Mouse (Mus musculus): Measurements from ENCODE around the gene Dnah10.

DNA sequence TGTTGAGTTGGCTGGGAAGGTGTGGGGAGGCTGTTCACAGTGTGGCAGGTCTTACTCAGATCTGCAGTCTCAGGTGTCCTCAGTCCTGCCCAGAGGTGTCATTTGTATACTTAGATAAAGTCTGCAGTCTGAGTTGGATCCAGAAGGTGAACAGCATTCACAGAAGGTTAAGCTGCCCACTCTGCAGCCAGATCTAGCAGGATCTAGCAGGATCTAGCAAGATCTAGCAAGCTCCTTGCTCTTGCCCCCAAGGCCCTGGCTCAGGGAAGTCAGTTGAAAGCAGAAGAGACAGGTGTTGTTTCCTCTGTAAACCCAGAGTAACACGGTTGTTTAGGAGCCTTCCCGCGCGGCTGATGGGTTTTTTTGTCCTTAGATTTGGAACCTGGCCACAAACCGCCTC, 11.1 kb upstream of the Dnah10 start:
- TF ChIP-seq CTCF (IDR thresholded peaks at IDR 0.05; ENCODE audit: extremely low read depth, insufficient read depth, low read length), result no peak
- TF ChIP-seq POLR2A (IDR thresholded peaks at IDR 0.05; ENCODE audit: extremely low read depth, insufficient read depth, low read length), result no peak

Data from cortical plate, adult 2 months (tissue).